Mouse (Mus musculus): Measurements from ENCODE around the gene Gla.

GRCm38 (mm10) chrX:134577896-134578295, 23.0 kb downstream of the Gla start:
- TF ChIP-seq CHD2 (IDR thresholded peaks at IDR 0.05; ENCODE audit: low read depth, low read length) = no peak
- no peak for TF ChIP-seq MAFK (IDR thresholded peaks at IDR 0.05; ENCODE audit: insufficient read depth, low read depth, low read length)
- TF ChIP-seq ZC3H11A (IDR thresholded peaks at IDR 0.05; ENCODE audit: borderline replicate concordance, low read depth, low read length) = no peak
- TF ChIP-seq HCFC1 (IDR thresholded peaks at IDR 0.05; ENCODE audit: borderline replicate concordance, insufficient read depth, low read length) = no peak

Measured in ES-E14 (cell line).